Mouse (Mus musculus) stomach, postnatal 0 days (tissue): ENCODE measurements at regions not wholly inside any gene's neighbourhood (a gene's known extent, or its start where the extent isn't known, plus 50 kb on each side); places are given as distances from the start of the nearest gene placed in this dataset.

ENCODE experiments used
- CTCF ChIP-seq: IDR thresholded peaks from 2 replicates; pipeline ENCODE4 v1.5.1; 2016; ENCODE audit warnings: antibody characterized with exemption, low read depth, mild to moderate bottlenecking, moderate library complexity
- EP300 ChIP-seq: optimal IDR thresholded peaks from 2 replicates; pipeline ENCODE3; 2016; ENCODE audit warnings: antibody characterized with exemption

GRCm38 (mm10) chr13:43724161-43724560 is 60.4 kb upstream of the Cd83 start:
- TF ChIP-seq CTCF (no peak), EP300 (no peak)
